In genomic region chr7:19935171-19935751, GRCm38 (mm10) we compare ENCODE assay signal across 9 mouse cellular contexts. TPM values are rescaled to one million over a fixed set of nuclear protein-coding genes. Genes with fewer than 3 reads are reported as not detected.
A peak's percentile ranks its signal among the peaks of the same experiment; 100 is the strongest.
DNase-seq lines count a peak whose midpoint lies in the region; ATAC-seq and TF ChIP-seq lines count a peak whose summit lies in the region.
"Had no signal": no experiment of that assay in that cellular context is flagged by ENCODE, and none has a peak within 500 bp of the region (broad histone marks: within the 10 kb centered on the region; RNA-seq: fewer than 3 reads in every experiment).

No protein-coding gene starts in this region.

- H3K4me2 ChIP-seq in liver, postnatal 0 days (ENCODE audit: low read depth, low read length) = peak overlapping the region; percentile 59
- no peak overlapping the region for H3K4me2 ChIP-seq in forebrain, postnatal 0 days (ENCODE audit: low read depth)

- peak overlapping the region; percentile 4; the same call in 1 of the 2 replicates for H3K9ac ChIP-seq in liver, postnatal 0 days (replicated peaks)
- no peak overlapping the region for H3K9ac ChIP-seq in forebrain, postnatal 0 days

- no peak for TF ChIP-seq POLR2A in spleen, adult 2 months (IDR thresholded peaks at IDR 0.05; ENCODE audit: low read depth, low read length)

- 5% methylated on average over 20 of the region's 20 CpGs for WGBS in spleen, adult 2 months
- 22% methylated on average over 20 of the region's 20 CpGs for WGBS in liver, postnatal 0 days (ENCODE audit: insufficient replicate concordance)
- 84% methylated on average over 20 of the region's 20 CpGs for WGBS in forebrain, postnatal 0 days

- DNase-seq in spleen, adult 2 months (ENCODE audit: low read depth in 1 of 2, low spot score in 2 of 2) = peak; percentile 15 to 53
- no peak for DNase-seq in spleen, postnatal 10 days (ENCODE audit: low spot score in 2 of 2)
- DNase-seq in heart, adult 9 months (ENCODE audit: low spot score in 2 of 2) = peak; percentile 75
- DNase-seq in liver, postnatal 0 days = peak; percentile 34
- DNase-seq in thymus, postnatal 36 days = peak; percentile 66 to 77
- DNase-seq in forebrain, postnatal 0 days = no peak
- DNase-seq in gastrocnemius, postnatal 10 days = no peak

- TF ChIP-seq CTCF in spleen, adult 2 months (IDR thresholded peaks at IDR 0.05; ENCODE audit: extremely low read depth, insufficient read depth, insufficient read length, insufficient replicate concordance) = no peak
- TF ChIP-seq CTCF in liver, postnatal 0 days (IDR thresholded peaks at IDR 0.05; ENCODE audit: low read depth) = no peak
- no peak for TF ChIP-seq CTCF in forebrain, postnatal 0 days (IDR thresholded peaks at IDR 0.05; ENCODE audit: low read depth)

- no peaks in the 10 kb centered on the region for H3K36me3 ChIP-seq in spleen, adult 2 months (ENCODE audit: control insufficient read depth, insufficient read depth, low read length)
- H3K36me3 ChIP-seq in liver, postnatal 0 days (replicated peaks; ENCODE audit: insufficient read depth, low read length) = no peaks in the 10 kb centered on the region
- no peaks in the 10 kb centered on the region for H3K36me3 ChIP-seq in forebrain, postnatal 0 days (ENCODE audit: insufficient read depth)

- TF ChIP-seq EP300 in liver, postnatal 0 days (IDR thresholded peaks at IDR 0.05; ENCODE audit: low read depth) = no peak

- no peaks in the 10 kb centered on the region for H3K9me3 ChIP-seq in liver, postnatal 0 days (ENCODE audit: low read length)
- H3K9me3 ChIP-seq in forebrain, postnatal 0 days (ENCODE audit: low read length) = no peaks in the 10 kb centered on the region

- H3K4me1 ChIP-seq in spleen, adult 2 months (ENCODE audit: control insufficient read depth, insufficient read depth, insufficient read length) = peaks cover 21% of the 10 kb centered on the region; the same call in 1 of the 2 replicates
- H3K4me1 ChIP-seq in liver, postnatal 0 days (ENCODE audit: insufficient read depth) = peaks cover 16% of the 10 kb centered on the region
- H3K4me1 ChIP-seq in forebrain, postnatal 0 days (ENCODE audit: insufficient read depth) = no peaks in the 10 kb centered on the region

- 0 out of 2 replicates have a peak, but pooled peaks have one; percentile 12 for ATAC-seq in liver, postnatal 0 days
- ATAC-seq in forebrain, postnatal 0 days = no peak
- no peak for ATAC-seq in inflammation-experienced regulatory T-cells, adult 6 months

- H3K4me3 ChIP-seq in spleen, adult 2 months (ENCODE audit: extremely low read depth, insufficient read depth, insufficient read length) = peak overlapping the region; percentile 29; the same call in 1 of the 2 replicates
- H3K4me3 ChIP-seq in liver, postnatal 0 days (ENCODE audit: low read depth, low read length) = peak overlapping the region; percentile 20; the same call in 1 of the 2 replicates
- no peak overlapping the region for H3K4me3 ChIP-seq in forebrain, postnatal 0 days (ENCODE audit: low read depth, low read length)

- 0 out of 2 replicates have a peak overlapping the region, but pooled peaks have one; percentile 24 for H3K27ac ChIP-seq in spleen, adult 2 months (ENCODE audit: insufficient read depth, low read length)
- peak overlapping the region; percentile 75 for H3K27ac ChIP-seq in liver, postnatal 0 days (ENCODE audit: low read depth)
- H3K27ac ChIP-seq in forebrain, postnatal 0 days (ENCODE audit: low read depth, low read length) = no peak overlapping the region

- H3K27me3 ChIP-seq in spleen, adult 2 months (ENCODE audit: control insufficient read depth, insufficient read depth, low read length) = no peaks in the 10 kb centered on the region
- H3K27me3 ChIP-seq in liver, postnatal 0 days (ENCODE audit: insufficient read depth, low read length) = no peaks in the 10 kb centered on the region
- H3K27me3 ChIP-seq in forebrain, postnatal 0 days (ENCODE audit: insufficient read depth, low read length) = no peaks in the 10 kb centered on the region

RNA-seq across cellular contexts. Expression of gene Pvr, which starts 14.3 kb away (rescaled TPM):
- polyA plus RNA-seq in spleen, adult 2 months (2012; rRNA removed) = 6.6 and 8.0 TPM in 2 replicates
- 2.2 and 3.0 TPM in 2 replicates for polyA plus RNA-seq in liver, postnatal 0 days (2015; fragmentation: Nextera tagmentation; extraction: Ambion mirVana)
- total RNA-seq in forebrain, postnatal 0 days (2014; rRNA removed) = 12.0 and 12.8 TPM in 2 replicates
- 4.2 and 6.1 TPM in 2 replicates for polyA plus RNA-seq in forebrain, postnatal 0 days (2015; fragmentation: Nextera tagmentation; extraction: Ambion mirVana)
- polyA plus RNA-seq in inflammation-experienced regulatory T-cells, adult 6 months (2017; shearing (Covaris generic)) = 10 to 100 TPM; 14.2 to 23.8 (median 19.6) TPM
- total RNA-seq in gastrocnemius, postnatal 10 days (2021) = 10 to 100 TPM; 10.7 to 15.3 TPM

RNA-seq across cellular contexts. Expression of gene Igsf23, which starts 15.3 kb away (rescaled TPM):
- 1.2 and 3.9 TPM in 2 replicates for polyA plus RNA-seq in spleen, adult 2 months (2012; rRNA removed)
- 0.69 and 0.89 TPM in 2 replicates for polyA plus RNA-seq in liver, postnatal 0 days (2015; fragmentation: Nextera tagmentation; extraction: Ambion mirVana)
- total RNA-seq in forebrain, postnatal 0 days (2014; rRNA removed) = not detected in 2 replicates
- not detected in 2 replicates for polyA plus RNA-seq in forebrain, postnatal 0 days (2015; fragmentation: Nextera tagmentation; extraction: Ambion mirVana)
- polyA plus RNA-seq in inflammation-experienced regulatory T-cells, adult 6 months (2017; shearing (Covaris generic)) = 1 to 10 TPM; 3.3 to 8.4 (median 5.5) TPM
- total RNA-seq in gastrocnemius, postnatal 10 days (2021) = not detected

RNA-seq across cellular contexts. Expression of gene Ceacam20, which starts 30.0 kb away (rescaled TPM):
- polyA plus RNA-seq in spleen, adult 2 months (2012; rRNA removed) = not detected in 2 replicates
- not detected in 2 replicates for polyA plus RNA-seq in liver, postnatal 0 days (2015; fragmentation: Nextera tagmentation; extraction: Ambion mirVana)
- total RNA-seq in forebrain, postnatal 0 days (2014; rRNA removed) = not detected in 2 replicates
- polyA plus RNA-seq in forebrain, postnatal 0 days (2015; fragmentation: Nextera tagmentation; extraction: Ambion mirVana) = not detected in 2 replicates
- 1 to 10 TPM in 1 of 3 experiments, not detected in 2; 1.1 TPM for polyA plus RNA-seq in inflammation-experienced regulatory T-cells, adult 6 months (2017; shearing (Covaris generic))
- total RNA-seq in gastrocnemius, postnatal 10 days (2021) = not detected
- polyA plus RNA-seq: limb, embryonic 14.5 days had no signal

RNA-seq across cellular contexts. Expression of gene Ceacam19, which starts 47.5 kb away (rescaled TPM):
- polyA plus RNA-seq in spleen, adult 2 months (2012; rRNA removed) = 0.09 and 0.22 TPM in 2 replicates
- polyA plus RNA-seq in liver, postnatal 0 days (2015; fragmentation: Nextera tagmentation; extraction: Ambion mirVana) = not detected in 2 replicates
- not detected in 2 replicates for total RNA-seq in forebrain, postnatal 0 days (2014; rRNA removed)
- polyA plus RNA-seq in forebrain, postnatal 0 days (2015; fragmentation: Nextera tagmentation; extraction: Ambion mirVana) = not detected in 2 replicates
- polyA plus RNA-seq in inflammation-experienced regulatory T-cells, adult 6 months (2017; shearing (Covaris generic)) = not detected
- not detected for total RNA-seq in gastrocnemius, postnatal 10 days (2021)

RNA-seq across cellular contexts. Expression of gene Nlrp9b, which starts 56.0 kb away (rescaled TPM):
- polyA plus RNA-seq in spleen, adult 2 months (2012; rRNA removed) = not detected in 2 replicates
- polyA plus RNA-seq in liver, postnatal 0 days (2015; fragmentation: Nextera tagmentation; extraction: Ambion mirVana) = not detected in 2 replicates
- total RNA-seq in forebrain, postnatal 0 days (2014; rRNA removed) = not detected in 2 replicates
- polyA plus RNA-seq in forebrain, postnatal 0 days (2015; fragmentation: Nextera tagmentation; extraction: Ambion mirVana) = not detected in 2 replicates
- not detected for polyA plus RNA-seq in inflammation-experienced regulatory T-cells, adult 6 months (2017; shearing (Covaris generic))
- total RNA-seq in gastrocnemius, postnatal 10 days (2021) = not detected
- polyA plus RNA-seq: limb, embryonic 14.5 days had no signal

Comparison
In these comparisons a context has a peak if more than half of its experiments do, and no peak if none do; other contexts are left out.
1. DNase-seq: peak in spleen, adult 2 months (2 of 2), heart, adult 9 months (2 of 2), liver, postnatal 0 days (single experiment) and thymus, postnatal 36 days (2 of 2); none in spleen, postnatal 10 days (0 of 2), forebrain, postnatal 0 days (single experiment) and gastrocnemius, postnatal 10 days (single experiment).